Mouse (Mus musculus) lung, postnatal 0 days (tissue): ENCODE data around the gene Adgrb3. TPM values are rescaled to one million over a fixed set of nuclear protein-coding genes. Genes with fewer than 3 reads are reported as not detected.

Experiments
- ATAC-seq: fragments of 200-750 bp; cut with Nextera tagmentation; 2 replicates; pipeline ENCODE4 v1.8.0; 2017; ENCODE audit warnings: moderate library complexity
- DNase-seq: peaks from one replicate; pipeline ENCODE4 v3.0.0-alpha.2; 2016; ENCODE audit warnings: low spot score
- H3K27ac ChIP-seq: fragments of 300-500 bp; sonication (generic); 2 replicates; pipeline ENCODE4 v1.5.1; 2014; ENCODE audit warnings: antibody characterized with exemption, mild to moderate bottlenecking, low read length, mixed read lengths
- H3K27me3 ChIP-seq: fragments of 300-500 bp; sonication (generic); replicated peaks from 2 replicates; pipeline ENCODE4 v1.6.1; 2014; ENCODE audit warnings: low read length, mixed read lengths; ENCODE audit not compliant: insufficient read depth
- H3K36me3 ChIP-seq: fragments of 300-500 bp; sonication (generic); 2 replicates; pipeline ENCODE4 v1.6.1; 2014; ENCODE audit warnings: low read length, mixed read lengths; ENCODE audit not compliant: insufficient read depth
- H3K4me1 ChIP-seq: fragments of 300-500 bp; sonication (generic); 2 replicates; pipeline ENCODE4 v1.6.1; 2014; ENCODE audit warnings: antibody characterized with exemption, low read depth, low read length, mixed read lengths; ENCODE audit not compliant: insufficient read depth
- H3K4me2 ChIP-seq: fragments of 300-500 bp; sonication (generic); replicated peaks from 2 replicates; pipeline ENCODE4 v1.6.1; 2014; ENCODE audit warnings: low read depth, mild to moderate bottlenecking, low read length, moderate library complexity, mixed read lengths
- H3K4me3 ChIP-seq: fragments of 300-500 bp; sonication (generic); 2 replicates; pipeline ENCODE4 v1.5.1; 2014; ENCODE audit warnings: low read depth, low read length
- H3K9ac ChIP-seq: fragments of 300-500 bp; sonication (generic); replicated peaks from 2 replicates; pipeline ENCODE4 v1.6.1; 2014; ENCODE audit warnings: low read depth, mild to moderate bottlenecking
- H3K9me3 ChIP-seq: fragments of 300-500 bp; sonication (generic); 2 replicates; pipeline ENCODE4 v1.6.1; 2016; ENCODE audit warnings: low read length, mixed read lengths
- CTCF ChIP-seq: IDR thresholded peaks from 2 replicates; pipeline ENCODE4 v1.5.1; 2016; ENCODE audit warnings: antibody characterized with exemption, mild to moderate bottlenecking
- EP300 ChIP-seq: IDR thresholded peaks from 2 replicates; pipeline ENCODE4 v1.6.1; 2016; ENCODE audit warnings: antibody characterized with exemption, mild to moderate bottlenecking, control low read depth
- WGBS: fragments of 180-500 bp; shearing (Covaris S2); extraction: QIAGEN DNeasy Blood & Tissue Kit; methylation state at CpG from one replicate; pipeline ENCODE4 v1.1.7; 2014; 5-methylcytosine and 5-hydroxymethylcytosine counted together
- polyA plus RNA-seq: library from polyadenylated mRNA; unstranded; fragments of >200 nt; fragmentation: Nextera tagmentation; extraction: Ambion mirVana; gene quantifications from 2 replicates; pipeline ENCODE4 v1.2.1, GENCODE M21; 2015

Adgrb3 gene
- polyA plus RNA-seq, 1 experiment from 2014 or later = 0.05 TPM

DNA sequence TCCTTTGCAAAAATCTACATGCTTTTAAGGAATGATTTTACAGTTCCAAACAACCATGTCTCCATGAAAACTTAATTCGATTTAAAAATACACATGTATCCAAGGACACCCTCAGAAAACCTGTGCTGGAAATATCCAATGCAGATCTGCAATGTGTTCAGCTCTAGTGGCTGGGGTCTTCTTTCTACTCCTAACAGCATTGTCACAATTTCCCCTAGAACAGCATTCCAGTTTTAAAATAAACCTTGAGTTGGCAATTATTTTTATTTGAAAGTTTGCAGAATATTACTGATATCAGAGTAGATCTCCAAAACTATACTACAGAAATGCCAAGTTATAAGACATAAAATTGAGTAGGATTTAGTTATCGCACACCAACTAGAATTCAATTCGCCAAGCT, 601.6 kb downstream of the Adgrb3 start:
- TF ChIP-seq EP300 = no peak
- no peak for TF ChIP-seq CTCF
- no peak for DNase-seq
- H3K36me3 ChIP-seq = no peaks in the 10 kb centered on the region
- H3K4me1 ChIP-seq = no peaks in the 10 kb centered on the region
- 45% methylated on average over 3 of the region's 3 CpGs for whole genome bisulfite sequencing
- no peak overlapping the region for H3K4me2 ChIP-seq
- H3K27ac ChIP-seq = no peak overlapping the region
- no peaks in the 10 kb centered on the region for H3K27me3 ChIP-seq
- no peak for ATAC-seq
- no peak overlapping the region for H3K4me3 ChIP-seq
- H3K9ac ChIP-seq = no peak overlapping the region
- H3K9me3 ChIP-seq = no peaks in the 10 kb centered on the region

DNA sequence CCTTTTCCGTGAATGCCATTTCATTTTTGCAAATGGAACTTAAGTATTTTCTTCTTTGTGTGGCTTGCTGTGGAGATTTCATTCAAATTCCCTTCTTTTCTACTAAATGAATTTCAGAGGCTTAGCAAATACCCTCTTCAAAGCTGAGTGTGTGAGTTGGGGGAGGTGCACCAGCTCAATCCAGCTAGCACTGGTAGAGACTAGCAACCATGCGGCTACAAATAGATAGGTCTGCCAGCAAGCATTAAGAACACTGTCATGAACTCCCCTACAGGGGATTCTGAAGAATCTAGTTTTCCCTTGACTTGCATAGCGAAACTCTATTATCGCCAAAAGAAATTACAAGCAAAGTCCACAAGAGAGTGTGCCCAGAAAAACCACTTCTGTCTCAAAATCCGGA, 624.9 kb downstream of the Adgrb3 start:
- H3K4me1 ChIP-seq = no peaks in the 10 kb centered on the region
- no peak for DNase-seq
- 39% methylated on average over 5 of the region's 5 CpGs for WGBS

GRCm38 (mm10) chr1:25199392-25199791, 630.1 kb downstream of the Adgrb3 start:
- ATAC-seq (no peak), DNase-seq (no peak)
- Histone ChIP-seq H3K4me2 (no peak overlapping the region), H3K4me3 (no peak overlapping the region), H3K9me3 (no peaks in the 10 kb centered on the region), H3K4me1 (no peaks in the 10 kb centered on the region), H3K27me3 (no peaks in the 10 kb centered on the region), H3K27ac (no peak overlapping the region), H3K9ac (no peak overlapping the region), H3K36me3 (no peaks in the 10 kb centered on the region)
- TF ChIP-seq CTCF (no peak), EP300 (no peak)

More for the DNA sequence above, 624.9 kb downstream of the Adgrb3 start:
- Histone ChIP-seq H3K4me2 (no peak overlapping the region), H3K27me3 (no peaks in the 10 kb centered on the region), H3K27ac (no peak overlapping the region), H3K9me3 (no peaks in the 10 kb centered on the region), H3K4me3 (no peak overlapping the region), H3K9ac (no peak overlapping the region), H3K36me3 (no peaks in the 10 kb centered on the region)
- TF ChIP-seq EP300 = no peak
- no peak for ATAC-seq

DNA sequence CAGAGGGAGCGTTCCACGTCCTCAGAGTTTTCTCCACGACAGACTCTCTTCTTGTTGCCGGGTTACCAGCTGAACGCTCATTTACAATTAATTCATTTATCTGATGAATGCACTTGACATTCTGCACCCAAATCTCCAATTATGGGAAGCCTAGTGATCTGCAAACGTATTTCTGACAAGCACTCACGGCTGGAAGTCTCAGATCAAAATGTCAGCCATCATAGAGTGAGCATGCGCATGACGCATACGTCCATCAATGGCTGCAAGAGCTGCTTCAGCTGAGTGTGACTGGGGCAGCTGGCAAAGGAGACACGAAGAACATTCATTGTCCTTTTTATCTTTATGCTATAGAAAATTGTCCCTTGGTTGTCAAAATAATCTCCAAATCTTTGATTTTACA, 637.5 kb downstream of the Adgrb3 start:
- ATAC-seq (no peak), DNase-seq (no peak)
- Histone ChIP-seq H3K9ac (no peak overlapping the region), H3K4me2 (no peak overlapping the region), H3K36me3 (no peaks in the 10 kb centered on the region), H3K4me1 (no peaks in the 10 kb centered on the region), H3K9me3 (no peaks in the 10 kb centered on the region), H3K4me3 (no peak overlapping the region), H3K27me3 (no peaks in the 10 kb centered on the region), H3K27ac (no peak overlapping the region)
- WGBS = 65% methylated on average over 11 of the region's 11 CpGs
- TF ChIP-seq EP300 (no peak), CTCF (no peak)

DNA sequence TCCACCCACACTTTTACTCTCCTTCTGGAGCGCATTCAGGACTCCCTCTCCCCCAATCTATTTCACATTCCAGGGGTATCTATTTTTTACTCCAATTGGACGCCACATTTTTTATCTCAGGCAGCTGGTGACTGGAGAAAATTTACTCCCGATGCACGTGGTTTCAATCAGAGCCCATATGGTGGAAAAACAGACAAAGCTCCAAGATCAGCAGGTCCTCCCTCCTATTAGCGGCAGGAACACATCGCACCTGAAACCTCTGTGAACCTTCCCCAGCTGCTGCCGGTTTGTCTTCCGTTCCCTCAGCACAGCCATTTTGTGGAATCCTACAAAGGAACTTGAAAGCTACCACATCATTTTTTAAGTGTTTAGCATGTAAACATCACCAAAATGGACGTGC, 640.2 kb downstream of the Adgrb3 start:
- Histone ChIP-seq H3K9ac (no peak overlapping the region), H3K27me3 (no peaks in the 10 kb centered on the region), H3K4me3 (no peak overlapping the region), H3K9me3 (no peaks in the 10 kb centered on the region), H3K27ac (no peak overlapping the region), H3K36me3 (no peaks in the 10 kb centered on the region), H3K4me2 (no peak overlapping the region), H3K4me1 (no peaks in the 10 kb centered on the region)
- TF ChIP-seq CTCF (no peak), EP300 (no peak)
- DNase-seq (no peak), ATAC-seq (no peak)
- 48% methylated on average over 9 of the region's 9 CpGs for WGBS

DNA sequence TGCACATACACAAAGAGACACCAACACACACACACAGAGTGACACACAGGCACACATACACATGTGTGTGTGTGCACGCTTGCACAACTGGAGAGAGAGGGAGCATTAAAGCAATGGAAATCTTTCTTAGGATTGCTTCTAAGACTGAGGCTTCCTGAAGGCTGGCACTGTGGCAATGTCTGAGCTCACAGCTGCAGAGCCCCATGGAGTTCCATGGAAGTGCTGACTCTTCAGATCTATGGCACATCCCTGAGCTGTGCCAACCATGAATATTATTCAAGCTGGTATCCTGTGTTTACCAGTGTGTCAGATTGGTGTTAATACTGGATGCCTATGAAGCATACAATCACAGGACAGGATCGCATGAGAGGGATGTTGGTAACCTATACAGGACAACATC, 643.6 kb downstream of the Adgrb3 start:
- no peaks in the 10 kb centered on the region for H3K27me3 ChIP-seq
- DNase-seq (no peak), ATAC-seq (no peak)
- H3K36me3 ChIP-seq = no peaks in the 10 kb centered on the region
- no peak overlapping the region for H3K27ac ChIP-seq
- no peak overlapping the region for H3K4me3 ChIP-seq
- WGBS = 88% methylated on average over 2 of the region's 2 CpGs
- H3K4me2 ChIP-seq = no peak overlapping the region
- H3K9me3 ChIP-seq = no peaks in the 10 kb centered on the region
- TF ChIP-seq EP300 = no peak
- no peak for TF ChIP-seq CTCF
- no peak overlapping the region for H3K9ac ChIP-seq
- H3K4me1 ChIP-seq = no peaks in the 10 kb centered on the region

GRCm38 (mm10) chr1:25181881-25182280, 647.6 kb downstream of the Adgrb3 start:
- DNase-seq = no peak
- Histone ChIP-seq H3K36me3 (no peaks in the 10 kb centered on the region), H3K4me1 (no peaks in the 10 kb centered on the region), H3K27me3 (no peaks in the 10 kb centered on the region), H3K9ac (no peak overlapping the region), H3K4me2 (no peak overlapping the region), H3K27ac (no peak overlapping the region), H3K4me3 (no peak overlapping the region), H3K9me3 (no peaks in the 10 kb centered on the region)
- WGBS = 60% methylated on average over 2 of the region's 2 CpGs
- no peak for TF ChIP-seq EP300
- TF ChIP-seq CTCF = no peak
- no peak for ATAC-seq
